Mouse (Mus musculus): ENCODE measurements around the gene Gpr55. TPM values are rescaled to one million over a fixed set of nuclear protein-coding genes. Genes with fewer than 3 reads are reported as not detected.

Gene Gpr55
- polyA plus RNA-seq, 1 experiment from 2014 or later = not detected

GRCm38 (mm10) chr1:85969081-85969480, 8.3 kb upstream of the Gpr55 start:
- DNase-seq (ENCODE audit: low spot score) (no peak), ATAC-seq (replicated peaks; ENCODE audit: low FRiP score) (no peak)
- 57% methylated on average over 1 of the region's 1 CpGs for WGBS
- no peaks in the 10 kb centered on the region for H3K4me1 ChIP-seq (replicated peaks; ENCODE audit: control insufficient read depth, insufficient read depth, low read length)
- H3K27ac ChIP-seq (ENCODE audit: low read depth, low read length) = no peak overlapping the region
- H3K4me2 ChIP-seq = no peak overlapping the region
- H3K36me3 ChIP-seq (ENCODE audit: control insufficient read depth, insufficient read depth, low read length) = no peaks in the 10 kb centered on the region
- no peak overlapping the region for H3K9ac ChIP-seq (ENCODE audit: low read depth, low read length)
- H3K4me3 ChIP-seq (ENCODE audit: low read depth, low read length) = no peak overlapping the region
- no peaks in the 10 kb centered on the region for H3K27me3 ChIP-seq (replicated peaks; ENCODE audit: control insufficient read depth, insufficient read depth, low read length)
- H3K9me3 ChIP-seq (ENCODE audit: control insufficient read depth, low read length) = no peaks in the 10 kb centered on the region

DNA sequence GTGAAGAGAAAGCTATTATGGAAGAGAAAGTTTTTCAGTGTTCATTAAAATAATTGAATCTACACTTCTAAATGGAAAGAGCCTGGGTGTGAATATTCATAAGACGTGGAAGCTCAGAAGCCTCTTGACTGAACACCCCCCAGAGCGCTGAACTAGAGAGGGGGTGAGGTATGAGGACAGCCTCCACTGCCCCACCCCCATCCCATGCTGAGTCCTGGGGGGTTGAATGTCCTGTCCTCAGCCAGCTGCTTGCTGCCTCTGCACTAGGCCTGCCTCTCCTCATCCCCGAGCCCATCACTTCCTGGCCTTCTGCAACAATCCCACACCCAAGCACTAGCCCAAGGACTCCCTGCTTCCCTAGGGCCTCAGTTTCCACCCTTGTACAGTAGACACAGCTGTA, 5.0 kb upstream of the Gpr55 start:
- DNase-seq (ENCODE audit: low spot score) (no peak), ATAC-seq (replicated peaks; ENCODE audit: low FRiP score) (no peak)
- no peak overlapping the region for H3K4me3 ChIP-seq (ENCODE audit: low read depth, low read length)
- H3K27me3 ChIP-seq (replicated peaks; ENCODE audit: control insufficient read depth, insufficient read depth, low read length) = no peaks in the 10 kb centered on the region
- no peaks in the 10 kb centered on the region for H3K4me1 ChIP-seq (replicated peaks; ENCODE audit: control insufficient read depth, insufficient read depth, low read length)
- WGBS = 55% methylated on average over 3 of the region's 3 CpGs
- no peaks in the 10 kb centered on the region for H3K36me3 ChIP-seq (ENCODE audit: control insufficient read depth, insufficient read depth, low read length)
- H3K4me2 ChIP-seq = no peak overlapping the region
- H3K9ac ChIP-seq (ENCODE audit: low read depth, low read length) = no peak overlapping the region
- H3K27ac ChIP-seq (ENCODE audit: low read depth, low read length) = no peak overlapping the region
- no peaks in the 10 kb centered on the region for H3K9me3 ChIP-seq (ENCODE audit: control insufficient read depth, low read length)

DNA sequence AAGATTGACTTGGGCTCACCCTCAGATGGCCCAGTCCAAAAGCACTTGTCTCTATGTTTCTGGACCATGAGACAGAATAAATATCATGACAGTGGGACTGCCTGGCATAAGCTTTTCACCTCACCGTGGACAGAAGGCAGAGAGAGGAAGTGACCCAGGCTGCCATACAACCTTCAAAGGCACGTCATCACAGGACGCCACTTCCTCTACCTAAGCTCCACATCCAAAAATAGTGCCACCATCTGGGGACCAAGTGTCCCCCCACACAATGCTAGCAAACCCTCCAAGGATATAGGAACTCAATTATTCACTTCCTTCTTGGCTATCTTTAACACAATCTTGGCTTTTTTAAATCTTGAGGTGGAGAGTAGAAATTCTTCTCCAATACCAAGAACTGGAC, 1.3 kb upstream of the Gpr55 start:
- no peak overlapping the region for H3K4me3 ChIP-seq (ENCODE audit: low read depth, low read length)
- ATAC-seq (replicated peaks; ENCODE audit: low FRiP score) (no peak), DNase-seq (ENCODE audit: low spot score) (no peak)
- no peaks in the 10 kb centered on the region for H3K9me3 ChIP-seq (ENCODE audit: control insufficient read depth, low read length)
- no peaks in the 10 kb centered on the region for H3K36me3 ChIP-seq (ENCODE audit: control insufficient read depth, insufficient read depth, low read length)
- H3K27me3 ChIP-seq (replicated peaks; ENCODE audit: control insufficient read depth, insufficient read depth, low read length) = no peaks in the 10 kb centered on the region
- no peak overlapping the region for H3K4me2 ChIP-seq
- H3K9ac ChIP-seq (ENCODE audit: low read depth, low read length) = no peak overlapping the region
- no peaks in the 10 kb centered on the region; the same call in 1 of the 2 replicates for H3K4me1 ChIP-seq (replicated peaks; ENCODE audit: control insufficient read depth, insufficient read depth, low read length)
- 47% methylated on average over 3 of the region's 3 CpGs for WGBS
- H3K27ac ChIP-seq (ENCODE audit: low read depth, low read length) = no peak overlapping the region

GRCm38 (mm10) chr1:85959889-85960276, 924 bp downstream of the Gpr55 start:
- no peaks in the 10 kb centered on the region; the same call in none of the 2 replicates for H3K4me1 ChIP-seq (replicated peaks; ENCODE audit: control insufficient read depth, insufficient read depth, low read length)
- WGBS = 63% methylated on average over 2 of the region's 2 CpGs
- DNase-seq (ENCODE audit: low spot score) = no peak
- H3K9ac ChIP-seq (ENCODE audit: low read depth, low read length) = no peak overlapping the region
- H3K4me2 ChIP-seq = no peak overlapping the region
- no peak overlapping the region for H3K27ac ChIP-seq (ENCODE audit: low read depth, low read length)
- no peaks in the 10 kb centered on the region for H3K36me3 ChIP-seq (ENCODE audit: control insufficient read depth, insufficient read depth, low read length)
- no peak for ATAC-seq (replicated peaks; ENCODE audit: low FRiP score)
- no peaks in the 10 kb centered on the region for H3K27me3 ChIP-seq (replicated peaks; ENCODE audit: control insufficient read depth, insufficient read depth, low read length)
- no peak overlapping the region for H3K4me3 ChIP-seq (ENCODE audit: low read depth, low read length)
- H3K9me3 ChIP-seq (ENCODE audit: control insufficient read depth, low read length) = no peaks in the 10 kb centered on the region

DNA sequence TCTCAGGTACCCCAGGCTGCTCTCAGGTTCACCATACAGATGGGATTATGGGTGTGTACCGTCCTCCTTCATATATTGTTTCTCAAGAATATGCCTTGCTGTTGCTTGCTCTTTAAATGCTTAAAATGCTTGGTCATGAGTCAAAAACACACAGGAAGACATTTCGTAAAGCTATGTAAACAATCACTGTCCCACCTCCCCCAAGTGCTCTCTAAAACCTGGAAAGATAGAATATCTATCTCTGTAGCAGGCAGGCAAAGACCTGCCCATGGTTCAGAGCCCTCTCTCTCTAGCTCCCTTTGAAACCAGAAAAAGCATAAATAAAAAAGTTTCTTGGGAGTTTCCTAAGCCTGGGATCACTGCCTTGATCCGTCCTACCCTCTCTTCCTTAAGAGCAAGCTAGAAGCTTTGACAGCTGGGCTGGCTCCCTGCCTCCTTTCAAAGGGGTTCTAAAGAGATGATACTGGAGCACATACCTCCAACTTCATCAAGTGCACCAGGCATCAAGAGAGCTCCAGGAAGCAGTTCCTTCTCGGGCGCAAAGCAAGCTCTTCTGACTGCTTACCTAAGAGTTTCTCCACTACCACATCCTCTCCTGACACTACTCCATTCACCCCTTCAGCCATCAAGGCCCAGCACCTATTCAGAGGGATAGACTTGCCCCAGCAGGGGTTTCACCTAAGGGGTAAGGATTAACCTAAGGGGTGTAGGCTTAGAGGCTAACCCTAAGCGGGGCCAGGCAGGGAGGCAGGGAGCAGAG, 1.5 kb downstream of the Gpr55 start:
- no peak overlapping the region for H3K4me3 ChIP-seq (ENCODE audit: low read depth, low read length)
- ATAC-seq (replicated peaks; ENCODE audit: low FRiP score) = no peak
- H3K27ac ChIP-seq (ENCODE audit: low read depth, low read length) = no peak overlapping the region
- H3K36me3 ChIP-seq (ENCODE audit: control insufficient read depth, insufficient read depth, low read length) = no peaks in the 10 kb centered on the region
- no peak overlapping the region for H3K4me2 ChIP-seq
- WGBS = 64% methylated on average over 6 of the region's 6 CpGs
- DNase-seq (ENCODE audit: low spot score) = no peak
- H3K9ac ChIP-seq (ENCODE audit: low read depth, low read length) = no peak overlapping the region
- no peaks in the 10 kb centered on the region for H3K9me3 ChIP-seq (ENCODE audit: control insufficient read depth, low read length)
- H3K4me1 ChIP-seq (replicated peaks; ENCODE audit: control insufficient read depth, insufficient read depth, low read length) = no peaks in the 10 kb centered on the region; the same call in none of the 2 replicates
- no peaks in the 10 kb centered on the region for H3K27me3 ChIP-seq (replicated peaks; ENCODE audit: control insufficient read depth, insufficient read depth, low read length)

DNA sequence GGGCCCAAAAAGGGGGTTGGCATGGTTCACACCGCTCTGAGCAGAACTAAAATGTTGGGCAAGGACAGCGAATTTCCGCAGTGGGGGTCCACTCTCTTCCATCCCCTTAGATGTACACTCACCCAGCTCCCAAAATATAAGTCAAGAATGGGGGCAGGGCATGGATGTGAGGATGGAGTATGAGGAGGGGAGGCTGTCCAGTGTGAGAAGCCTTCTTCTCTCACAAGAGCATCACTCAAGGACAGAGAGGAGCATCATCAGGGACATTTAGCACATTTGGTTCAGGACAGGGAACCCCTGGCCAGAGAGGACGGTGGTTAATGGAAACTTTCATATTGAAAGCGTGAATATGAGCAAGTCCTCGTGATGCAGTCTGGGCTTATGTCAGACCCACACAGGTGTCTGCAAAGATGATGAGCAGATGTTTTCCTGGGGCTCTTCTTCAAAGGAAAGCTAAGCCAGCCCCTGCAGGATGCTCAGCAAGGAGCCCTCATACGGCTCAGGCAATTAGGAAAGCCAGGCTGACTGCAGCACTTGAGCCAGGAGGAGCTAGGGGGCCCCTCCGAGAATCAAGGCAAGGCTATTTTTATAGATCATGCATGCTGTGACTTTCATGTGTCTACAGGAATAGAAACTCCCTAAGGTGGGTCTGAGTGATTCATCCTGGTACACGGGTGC, 2.7 kb downstream of the Gpr55 start:
- Histone ChIP-seq H3K27ac (ENCODE audit: low read depth, low read length) (no peak overlapping the region), H3K36me3 (ENCODE audit: control insufficient read depth, insufficient read depth, low read length) (no peaks in the 10 kb centered on the region), H3K27me3 (replicated peaks; ENCODE audit: control insufficient read depth, insufficient read depth, low read length) (no peaks in the 10 kb centered on the region), H3K4me3 (ENCODE audit: low read depth, low read length) (no peak overlapping the region), H3K9ac (ENCODE audit: low read depth, low read length) (no peak overlapping the region), H3K4me2 (no peak overlapping the region), H3K9me3 (ENCODE audit: control insufficient read depth, low read length) (no peaks in the 10 kb centered on the region), H3K4me1 (replicated peaks; ENCODE audit: control insufficient read depth, insufficient read depth, low read length) (no peaks in the 10 kb centered on the region; the same call in none of the 2 replicates)
- ATAC-seq (replicated peaks; ENCODE audit: low FRiP score) (no peak), DNase-seq (ENCODE audit: low spot score) (no peak)
- 59% methylated on average over 9 of the region's 9 CpGs for WGBS

DNA sequence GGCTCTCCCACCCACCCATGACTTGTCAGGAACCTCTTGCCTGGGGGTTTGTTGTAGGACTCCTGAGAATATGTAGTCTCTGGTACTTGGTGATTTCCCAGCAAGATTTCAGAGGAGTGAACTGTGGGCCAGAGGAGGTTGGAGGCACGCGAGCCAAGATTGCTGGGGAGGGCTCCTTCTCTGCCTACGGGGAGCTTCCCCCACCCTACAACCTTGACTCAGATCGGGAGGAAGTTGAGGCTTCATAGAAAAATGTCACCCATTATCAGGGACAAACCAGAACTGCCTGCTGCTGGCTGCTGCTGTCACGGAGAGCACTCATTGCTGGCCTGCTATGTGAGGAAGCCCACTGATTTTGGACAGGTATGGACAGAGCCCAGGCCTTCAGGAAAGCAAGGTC, 3.5 kb downstream of the Gpr55 start:
- Histone ChIP-seq H3K9me3 (ENCODE audit: control insufficient read depth, low read length) (no peaks in the 10 kb centered on the region), H3K36me3 (ENCODE audit: control insufficient read depth, insufficient read depth, low read length) (no peaks in the 10 kb centered on the region), H3K27ac (ENCODE audit: low read depth, low read length) (no peak overlapping the region), H3K27me3 (replicated peaks; ENCODE audit: control insufficient read depth, insufficient read depth, low read length) (no peaks in the 10 kb centered on the region), H3K4me1 (replicated peaks; ENCODE audit: control insufficient read depth, insufficient read depth, low read length) (no peaks in the 10 kb centered on the region; the same call in none of the 2 replicates), H3K4me3 (ENCODE audit: low read depth, low read length) (no peak overlapping the region), H3K4me2 (no peak overlapping the region), H3K9ac (ENCODE audit: low read depth, low read length) (no peak overlapping the region)
- ATAC-seq (replicated peaks; ENCODE audit: low FRiP score) (no peak), DNase-seq (ENCODE audit: low spot score) (no peak)
- 44% methylated on average over 5 of the region's 5 CpGs for WGBS

DNA sequence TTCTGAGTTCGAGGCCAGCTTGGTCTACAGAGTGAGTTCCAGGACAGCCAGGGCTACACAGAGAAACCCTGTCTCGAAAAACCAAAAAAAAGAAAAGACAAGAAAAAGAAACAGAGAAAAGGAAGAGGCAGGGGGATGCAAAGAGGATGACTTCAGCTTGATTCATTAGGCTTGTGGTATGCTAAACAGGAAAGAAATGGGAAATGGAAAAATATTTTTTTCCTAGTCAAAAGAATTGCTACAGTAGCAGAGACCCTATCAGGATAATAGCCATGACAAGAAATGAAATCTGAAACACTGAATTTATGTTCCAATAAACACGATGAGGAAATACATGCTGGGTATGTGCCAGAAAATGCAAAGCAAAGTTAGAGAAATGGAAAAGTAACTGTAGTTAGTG, 5.7 kb downstream of the Gpr55 start:
- DNase-seq (ENCODE audit: low spot score) (no peak), ATAC-seq (replicated peaks; ENCODE audit: low FRiP score) (no peak)
- no peak overlapping the region for H3K4me2 ChIP-seq
- 71% methylated on average over 3 of the region's 3 CpGs for WGBS
- no peaks in the 10 kb centered on the region for H3K27me3 ChIP-seq (replicated peaks; ENCODE audit: control insufficient read depth, insufficient read depth, low read length)
- no peaks in the 10 kb centered on the region for H3K36me3 ChIP-seq (ENCODE audit: control insufficient read depth, insufficient read depth, low read length)
- H3K4me3 ChIP-seq (ENCODE audit: low read depth, low read length) = no peak overlapping the region
- H3K9ac ChIP-seq (ENCODE audit: low read depth, low read length) = no peak overlapping the region
- no peak overlapping the region for H3K27ac ChIP-seq (ENCODE audit: low read depth, low read length)
- H3K4me1 ChIP-seq (replicated peaks; ENCODE audit: control insufficient read depth, insufficient read depth, low read length) = no peaks in the 10 kb centered on the region; the same call in none of the 2 replicates
- no peaks in the 10 kb centered on the region for H3K9me3 ChIP-seq (ENCODE audit: control insufficient read depth, low read length)

Measured in liver, embryonic 11.5 days (tissue).